Mouse (Mus musculus) thymus, adult 2 months (tissue): ENCODE measurements around the gene Tmem189. TPM values are rescaled to one million over a fixed set of nuclear protein-coding genes. Genes with fewer than 3 reads are reported as not detected.

Experiments used
- DNase-seq: peaks from one replicate; pipeline ENCODE4 v3.0.0; 2021
- H3K27ac ChIP-seq: fragments of 200-500 bp; 2 replicates; pipeline ENCODE4 v1.5.1; 2012; ENCODE audit warnings: low read length, control low read depth; ENCODE audit not compliant: control insufficient read depth, insufficient read depth
- H3K27me3 ChIP-seq: fragments of 200-500 bp; 2 replicates; pipeline ENCODE4 v1.6.1; 2012; ENCODE audit warnings: mild to moderate bottlenecking, low read length, moderate library complexity, mixed read lengths; ENCODE audit not compliant: control insufficient read depth, insufficient read depth
- H3K36me3 ChIP-seq: fragments of 200-500 bp; 2 replicates; pipeline ENCODE4 v1.6.1; 2012; ENCODE audit warnings: mild to moderate bottlenecking, low read length, moderate library complexity; ENCODE audit not compliant: control insufficient read depth, insufficient read depth
- H3K4me1 ChIP-seq: fragments of 200-500 bp; replicated peaks from 2 replicates; pipeline ENCODE4 v1.6.1; 2012; ENCODE audit warnings: low read length; ENCODE audit not compliant: control insufficient read depth, insufficient read depth
- H3K4me3 ChIP-seq: fragments of 200-500 bp; 2 replicates; pipeline ENCODE4 v1.5.1; 2012; ENCODE audit warnings: mild to moderate bottlenecking, low read length, control low read depth, moderate library complexity; ENCODE audit not compliant: control insufficient read depth, insufficient read depth
- CTCF ChIP-seq: fragments of 200-500 bp; IDR thresholded peaks from 2 replicates; pipeline ENCODE4 v1.5.1; 2012; ENCODE audit warnings: mild to moderate bottlenecking, control low read depth, low read length, moderate library complexity, borderline replicate concordance; ENCODE audit not compliant: control insufficient read depth, poor library complexity, insufficient read depth; ENCODE audit errors: extremely low read depth
- POLR2A ChIP-seq: fragments of 200-500 bp; IDR thresholded peaks from 2 replicates; pipeline ENCODE4 v1.6.1; 2012; ENCODE audit warnings: mild to moderate bottlenecking, low read length, control low read depth, moderate library complexity; ENCODE audit not compliant: control insufficient read depth, poor library complexity, insufficient read depth; ENCODE audit errors: extremely low read depth
- WGBS: fragments of 180-500 bp; shearing (Covaris S2); methylation state at CpG from one replicate; pipeline ENCODE4 v1.1.7; 2018; 5-methylcytosine and 5-hydroxymethylcytosine counted together
- polyA plus RNA-seq: library from polyadenylated mRNA; depleted of rRNA; stranded (reverse); fragments of >200 nt; gene quantifications from 2 replicates; pipeline ENCODE4 v1.2.3, GENCODE M21; 2012

Tmem189 gene
- polyA plus RNA-seq, 1 experiment, result 209 TPM

DNA sequence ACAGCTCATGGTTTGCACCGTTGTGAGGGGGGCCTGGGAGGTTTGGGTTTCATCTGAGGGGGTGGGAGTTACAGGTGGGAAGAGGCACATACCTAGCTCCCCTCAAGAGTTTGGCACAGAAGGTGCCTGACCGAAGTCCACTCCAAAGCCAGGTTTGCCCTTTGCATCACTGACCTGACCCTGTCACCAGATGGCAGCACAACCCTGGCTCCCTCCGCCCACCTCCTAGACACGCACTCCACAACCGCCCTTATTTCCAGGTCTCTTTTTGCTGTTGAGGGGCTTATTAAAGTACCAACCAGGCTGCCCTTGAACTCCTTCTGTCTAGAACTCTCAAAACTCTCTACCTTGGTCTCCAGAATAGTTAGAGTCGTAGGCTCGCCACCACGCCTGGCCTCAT is 48.3 kb downstream of the Tmem189 start:
- H3K4me1 ChIP-seq, result no peaks in the 10 kb centered on the region
- H3K36me3 ChIP-seq, result peaks cover 12% of the 10 kb centered on the region; the same call in 1 of the 2 replicates
- no peak overlapping the region for H3K27ac ChIP-seq
- peak; percentile 55 for DNase-seq
- 38% methylated on average over 8 of the region's 8 CpGs for WGBS
- no peaks in the 10 kb centered on the region for H3K27me3 ChIP-seq
- H3K4me3 ChIP-seq, result no peak overlapping the region
- TF ChIP-seq CTCF, result peak; percentile 55; the same call in 1 of the 2 replicates
- no peak for TF ChIP-seq POLR2A

DNA sequence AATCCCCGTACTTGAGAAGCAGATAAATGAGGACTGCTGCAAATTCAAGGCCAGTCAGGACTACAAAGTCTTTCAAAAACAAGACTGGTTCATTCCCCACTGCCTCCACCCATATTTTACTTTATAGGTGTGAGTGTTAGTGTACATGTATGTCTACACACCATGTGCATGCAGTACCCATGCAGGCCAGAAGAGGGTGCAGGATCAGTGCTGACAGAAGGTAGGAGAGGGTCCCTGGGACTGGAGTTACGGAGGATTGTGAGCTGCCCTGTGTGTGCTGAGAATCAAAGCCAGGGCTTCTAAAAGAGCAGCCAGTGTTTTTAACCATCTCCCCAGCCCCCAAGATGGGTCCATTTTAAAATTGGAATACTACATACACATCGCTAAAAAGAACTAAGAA is 49.3 kb downstream of the Tmem189 start:
- Histone ChIP-seq H3K4me3 (no peak overlapping the region), H3K36me3 (peaks cover 7% of the 10 kb centered on the region; the same call in 1 of the 2 replicates), H3K4me1 (no peaks in the 10 kb centered on the region), H3K27ac (no peak overlapping the region), H3K27me3 (no peaks in the 10 kb centered on the region)
- DNase-seq, result peak; percentile 61
- TF ChIP-seq CTCF, result peak; percentile 66; the same call in 1 of the 2 replicates
- no peak for TF ChIP-seq POLR2A
- 89% methylated on average over 3 of the region's 3 CpGs for WGBS

DNA sequence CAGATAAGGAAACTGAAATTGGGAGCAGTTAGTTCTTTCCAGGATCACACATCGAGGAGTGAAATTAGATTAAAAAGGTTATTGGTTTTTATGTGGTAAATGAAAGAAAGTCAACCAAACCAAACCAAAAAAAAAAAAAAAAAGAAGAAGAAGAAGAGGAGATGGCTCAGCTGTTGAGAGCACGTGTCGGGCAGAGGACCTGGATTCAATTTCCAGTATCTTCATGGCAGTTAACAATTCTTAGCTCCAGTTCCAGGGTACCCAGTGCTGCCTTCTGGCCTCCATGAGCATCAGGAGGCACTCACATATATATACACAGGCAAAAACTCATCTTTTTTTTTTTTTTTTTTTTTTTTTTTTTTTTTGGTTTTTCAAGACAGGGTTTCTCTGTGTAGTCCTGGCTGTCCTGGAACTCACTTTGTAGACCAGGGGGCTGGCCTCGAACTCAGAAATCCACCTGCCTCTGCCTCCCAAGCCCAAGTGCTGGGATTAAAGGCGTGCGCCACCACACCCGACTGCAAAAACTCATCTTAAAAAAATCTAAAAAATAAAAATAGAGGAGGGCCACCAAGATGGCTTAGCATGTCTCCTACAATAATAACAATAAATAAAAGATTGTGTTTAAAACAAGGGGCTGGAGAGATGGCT is 54.6 kb downstream of the Tmem189 start:
- Histone ChIP-seq H3K4me1 (peaks cover 28% of the 10 kb centered on the region), H3K27me3 (no peaks in the 10 kb centered on the region), H3K4me3 (no peak overlapping the region), H3K27ac (no peak overlapping the region), H3K36me3 (no peaks in the 10 kb centered on the region)
- 50% methylated on average over 7 of the region's 7 CpGs for WGBS
- TF ChIP-seq POLR2A, result no peak
- no peak for TF ChIP-seq CTCF
- DNase-seq, result no peak

DNA sequence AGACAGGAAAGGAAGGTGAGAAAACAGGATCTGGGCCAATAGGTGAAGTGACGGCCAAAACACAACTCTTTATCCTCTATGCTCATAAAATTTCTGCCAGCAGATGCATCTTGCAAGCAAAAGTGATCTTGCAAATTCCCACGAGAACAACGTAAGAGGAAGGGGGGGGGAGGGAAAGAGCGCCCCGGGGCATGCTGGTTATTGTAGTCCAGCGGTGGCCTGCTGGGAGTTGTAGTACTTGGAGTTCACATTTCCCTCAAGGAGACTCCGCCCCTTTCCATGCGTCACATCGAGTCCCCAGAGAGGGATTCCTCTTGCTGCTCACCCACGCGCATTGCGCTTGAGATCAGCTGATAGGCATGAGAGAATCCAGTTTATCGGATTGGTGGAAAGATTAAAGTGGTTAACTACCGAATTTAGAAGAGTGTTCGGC is 55.3 kb downstream of the Tmem189 start:
- Histone ChIP-seq H3K27me3 (no peaks in the 10 kb centered on the region), H3K36me3 (no peaks in the 10 kb centered on the region), H3K4me1 (peaks cover 33% of the 10 kb centered on the region), H3K4me3 (no peak overlapping the region), H3K27ac (peak overlapping the region; percentile 58; the same call in 1 of the 2 replicates)
- TF ChIP-seq POLR2A, result peak; percentile 33; the same call in 1 of the 2 replicates
- TF ChIP-seq CTCF, result no peak
- DNase-seq, result peak; percentile 92
- WGBS, result 1% methylated on average over 15 of the region's 15 CpGs

DNA sequence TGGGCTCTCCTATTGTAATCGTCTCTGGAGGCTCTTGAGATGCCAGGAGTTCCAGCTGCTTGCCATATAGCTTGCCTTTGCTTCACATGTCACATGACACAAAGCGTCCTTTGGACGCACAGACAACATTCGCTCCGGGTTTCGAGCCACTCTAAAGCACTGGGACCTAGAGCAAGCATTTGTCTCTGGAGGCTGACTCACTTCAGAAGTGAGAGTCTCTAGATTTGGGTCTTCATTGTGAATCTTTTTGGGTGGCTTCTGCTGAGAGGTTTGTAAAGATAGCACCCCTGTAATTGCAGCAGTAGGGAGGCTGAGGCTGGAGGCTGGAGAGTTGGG is 56.1 kb downstream of the Tmem189 start:
- Histone ChIP-seq H3K36me3 (no peaks in the 10 kb centered on the region), H3K27ac (peak overlapping the region; percentile 59; the same call in 1 of the 2 replicates), H3K4me1 (peaks cover 33% of the 10 kb centered on the region), H3K27me3 (no peaks in the 10 kb centered on the region), H3K4me3 (no peak overlapping the region)
- no peak for DNase-seq
- no peak for TF ChIP-seq POLR2A
- TF ChIP-seq CTCF, result no peak
- 96% methylated on average over 6 of the region's 6 CpGs for WGBS

DNA sequence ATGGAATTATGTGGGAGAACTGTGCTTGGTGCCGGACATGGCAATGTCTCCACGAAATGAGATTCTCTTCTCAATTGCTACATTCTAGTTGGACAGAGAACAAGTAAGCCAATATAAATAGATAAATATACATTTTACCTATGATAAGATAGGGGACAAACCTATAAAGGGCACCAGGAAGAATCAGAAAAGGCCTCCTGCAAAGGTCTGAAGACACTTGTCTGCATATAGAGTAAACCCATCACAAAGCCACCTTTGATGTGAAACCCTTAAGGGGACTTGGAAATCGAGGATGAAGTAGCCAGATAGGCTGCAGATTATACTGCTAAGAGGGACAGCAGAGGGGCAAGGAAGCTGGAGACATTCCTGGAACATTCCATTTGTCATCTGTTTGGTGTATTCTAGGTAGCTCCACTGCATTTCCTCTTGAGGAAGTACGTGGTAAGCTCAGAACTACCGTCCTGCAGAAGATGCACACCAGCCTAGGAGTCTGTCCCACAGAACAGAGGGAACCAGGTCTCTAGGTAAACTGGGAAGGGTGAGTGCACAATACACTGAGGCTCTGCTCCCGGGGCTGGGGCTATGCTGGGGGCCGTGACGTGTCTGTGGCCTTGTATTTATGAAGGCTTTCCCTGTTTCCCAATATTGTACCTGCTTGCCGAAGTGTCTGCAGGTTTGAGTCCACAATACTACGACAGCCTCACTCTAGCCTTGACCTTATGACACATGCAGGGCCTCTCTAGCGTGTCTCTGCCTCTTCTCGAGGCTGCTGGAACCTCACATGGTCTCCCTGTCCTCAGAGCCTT is 56.7 kb downstream of the Tmem189 start:
- DNase-seq, result no peak
- Histone ChIP-seq H3K4me3 (peak overlapping the region; percentile 45), H3K27ac (peak overlapping the region; percentile 95), H3K4me1 (peaks cover 33% of the 10 kb centered on the region), H3K27me3 (no peaks in the 10 kb centered on the region), H3K36me3 (no peaks in the 10 kb centered on the region)
- 66% methylated on average over 12 of the region's 12 CpGs for WGBS
- TF ChIP-seq POLR2A (no peak), CTCF (no peak)
